Mouse (Mus musculus) lung, postnatal 0 days (tissue): ENCODE measurements around the gene Mxra7. TPM values are rescaled to one million over a fixed set of nuclear protein-coding genes. Genes with fewer than 3 reads are reported as not detected.

Source experiments
- ATAC-seq: fragments of 200-750 bp; cut with Nextera tagmentation; 2 replicates; pipeline ENCODE4 v1.8.0; 2017; ENCODE audit warnings: moderate library complexity
- DNase-seq: peaks from one replicate; pipeline ENCODE4 v3.0.0-alpha.2; 2016; ENCODE audit warnings: low spot score
- H3K27ac ChIP-seq: fragments of 300-500 bp; sonication (generic); 2 replicates; pipeline ENCODE4 v1.5.1; 2014; ENCODE audit warnings: antibody characterized with exemption, mild to moderate bottlenecking, low read length, mixed read lengths
- H3K27me3 ChIP-seq: fragments of 300-500 bp; sonication (generic); replicated peaks from 2 replicates; pipeline ENCODE4 v1.6.1; 2014; ENCODE audit warnings: low read length, mixed read lengths; ENCODE audit not compliant: insufficient read depth
- H3K36me3 ChIP-seq: fragments of 300-500 bp; sonication (generic); 2 replicates; pipeline ENCODE4 v1.6.1; 2014; ENCODE audit warnings: low read length, mixed read lengths; ENCODE audit not compliant: insufficient read depth
- H3K4me1 ChIP-seq: fragments of 300-500 bp; sonication (generic); 2 replicates; pipeline ENCODE4 v1.6.1; 2014; ENCODE audit warnings: antibody characterized with exemption, low read depth, low read length, mixed read lengths; ENCODE audit not compliant: insufficient read depth
- H3K4me2 ChIP-seq: fragments of 300-500 bp; sonication (generic); replicated peaks from 2 replicates; pipeline ENCODE4 v1.6.1; 2014; ENCODE audit warnings: low read depth, mild to moderate bottlenecking, low read length, moderate library complexity, mixed read lengths
- H3K4me3 ChIP-seq: fragments of 300-500 bp; sonication (generic); 2 replicates; pipeline ENCODE4 v1.5.1; 2014; ENCODE audit warnings: low read depth, low read length
- H3K9ac ChIP-seq: fragments of 300-500 bp; sonication (generic); replicated peaks from 2 replicates; pipeline ENCODE4 v1.6.1; 2014; ENCODE audit warnings: low read depth, mild to moderate bottlenecking
- H3K9me3 ChIP-seq: fragments of 300-500 bp; sonication (generic); 2 replicates; pipeline ENCODE4 v1.6.1; 2016; ENCODE audit warnings: low read length, mixed read lengths
- CTCF ChIP-seq: IDR thresholded peaks from 2 replicates; pipeline ENCODE4 v1.5.1; 2016; ENCODE audit warnings: antibody characterized with exemption, mild to moderate bottlenecking
- EP300 ChIP-seq: IDR thresholded peaks from 2 replicates; pipeline ENCODE4 v1.6.1; 2016; ENCODE audit warnings: antibody characterized with exemption, mild to moderate bottlenecking, control low read depth
- WGBS: fragments of 180-500 bp; shearing (Covaris S2); extraction: QIAGEN DNeasy Blood & Tissue Kit; methylation state at CpG from one replicate; pipeline ENCODE4 v1.1.7; 2014; 5-methylcytosine and 5-hydroxymethylcytosine counted together
- polyA plus RNA-seq: library from polyadenylated mRNA; unstranded; fragments of >200 nt; fragmentation: Nextera tagmentation; extraction: Ambion mirVana; gene quantifications from 2 replicates; pipeline ENCODE4 v1.2.1, GENCODE M21; 2015

Gene Mxra7
- polyA plus RNA-seq, 1 experiment from 2014 or later, result 34.6 TPM

DNA sequence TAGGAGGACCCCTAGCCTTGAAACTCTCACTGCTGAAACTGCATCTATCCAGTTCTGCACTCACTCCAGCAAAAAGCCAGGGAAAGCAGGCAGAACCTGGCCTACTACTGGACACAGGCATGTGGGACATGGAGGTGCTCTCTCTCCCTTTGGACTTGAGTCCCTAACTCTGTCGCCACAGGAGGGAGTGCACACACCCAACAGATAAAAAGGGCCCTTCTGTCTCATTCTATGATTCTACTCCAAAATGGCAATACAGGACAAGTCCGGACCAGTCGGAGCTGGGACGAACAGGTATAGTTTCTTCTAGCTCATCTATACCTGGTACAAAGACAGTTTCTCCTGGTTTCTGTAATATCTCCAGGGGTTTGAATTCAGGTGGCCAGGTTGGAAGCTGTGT is 12.9 kb upstream of the Mxra7 start:
- Histone ChIP-seq H3K27ac (no peak overlapping the region), H3K4me1 (peaks cover 13% of the 10 kb centered on the region), H3K4me2 (no peak overlapping the region), H3K9ac (no peak overlapping the region), H3K27me3 (no peaks in the 10 kb centered on the region), H3K9me3 (no peaks in the 10 kb centered on the region), H3K4me3 (no peak overlapping the region), H3K36me3 (peaks cover 23% of the 10 kb centered on the region)
- no peak for DNase-seq
- 85% methylated on average over 4 of the region's 4 CpGs for WGBS
- no peak for ATAC-seq
- TF ChIP-seq CTCF, result 0 out of 2 replicates have a peak, but pooled peaks have one; percentile 10
- no peak for TF ChIP-seq EP300

DNA sequence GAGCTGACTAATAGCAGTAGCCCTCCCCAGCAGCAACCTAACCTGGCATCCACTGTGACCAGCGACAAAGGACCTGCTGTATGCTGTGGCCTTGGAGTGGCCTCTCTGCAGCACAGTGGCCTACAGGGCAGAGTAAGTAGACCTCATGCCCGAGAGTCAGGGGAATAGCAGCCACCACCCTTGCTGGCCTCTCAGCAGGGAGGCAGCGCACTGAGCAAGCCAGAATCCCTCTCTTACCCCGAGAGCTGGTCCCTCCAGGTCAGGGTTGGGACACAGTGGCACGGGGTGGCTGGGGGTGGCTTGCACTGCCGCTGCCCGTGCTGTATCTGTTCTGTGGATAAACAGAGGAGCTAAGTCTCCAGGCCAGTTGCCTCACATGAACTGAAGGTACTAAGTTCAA is 11.8 kb upstream of the Mxra7 start:
- WGBS, result 75% methylated on average over 7 of the region's 7 CpGs
- Histone ChIP-seq H3K4me3 (no peak overlapping the region), H3K9me3 (no peaks in the 10 kb centered on the region), H3K4me2 (no peak overlapping the region), H3K4me1 (peaks cover 13% of the 10 kb centered on the region), H3K27ac (no peak overlapping the region), H3K27me3 (no peaks in the 10 kb centered on the region), H3K9ac (no peak overlapping the region), H3K36me3 (peaks cover 25% of the 10 kb centered on the region)
- ATAC-seq (no peak), DNase-seq (no peak)
- TF ChIP-seq CTCF (no peak), EP300 (no peak)

DNA sequence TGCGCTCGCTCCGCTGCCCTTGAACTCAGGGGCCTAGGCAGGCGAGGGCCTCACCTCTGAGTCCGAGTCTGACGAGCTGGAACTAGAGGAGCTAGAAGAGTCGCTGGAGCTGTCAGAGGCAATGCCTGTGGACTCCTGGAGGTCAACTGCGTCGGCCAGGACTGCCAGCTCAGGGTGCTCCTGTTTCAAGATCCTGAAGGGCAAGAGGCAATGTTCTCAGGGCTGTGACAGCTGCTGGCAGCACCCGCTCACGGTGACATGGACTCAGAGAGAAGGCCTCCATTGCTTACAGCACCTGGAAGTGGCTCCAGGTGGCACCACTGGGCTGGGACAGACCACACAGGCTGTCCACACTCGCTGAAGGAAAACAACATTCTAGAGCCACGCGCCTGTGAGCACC is 11.1 kb upstream of the Mxra7 start:
- H3K4me3 ChIP-seq, result no peak overlapping the region
- peaks cover 31% of the 10 kb centered on the region for H3K36me3 ChIP-seq
- no peak for DNase-seq
- no peak overlapping the region for H3K9ac ChIP-seq
- no peak for ATAC-seq
- no peak overlapping the region for H3K27ac ChIP-seq
- H3K4me1 ChIP-seq, result peaks cover 8% of the 10 kb centered on the region
- no peaks in the 10 kb centered on the region for H3K27me3 ChIP-seq
- no peak for TF ChIP-seq EP300
- peak; percentile 36 for TF ChIP-seq CTCF
- 79% methylated on average over 14 of the region's 14 CpGs for WGBS
- no peaks in the 10 kb centered on the region for H3K9me3 ChIP-seq
- H3K4me2 ChIP-seq, result no peak overlapping the region

DNA sequence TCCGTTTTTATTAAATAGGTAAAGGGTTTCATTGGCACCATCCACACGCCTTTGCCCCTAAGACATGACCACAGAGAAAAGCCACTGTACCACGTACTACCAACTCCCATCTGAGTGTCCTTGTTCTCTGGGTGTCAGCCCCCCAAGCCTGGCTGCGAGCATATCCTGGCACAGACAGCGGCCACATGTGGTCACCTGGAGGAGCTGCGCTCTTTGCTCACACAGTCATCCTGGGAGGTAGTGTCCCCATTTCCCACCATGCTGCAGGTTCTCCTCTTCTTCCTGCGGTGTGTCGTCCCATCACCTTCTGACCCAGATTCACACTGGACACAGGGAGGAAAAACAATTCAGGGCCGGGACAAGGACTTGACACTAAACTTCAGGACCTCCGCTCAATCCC is 9.6 kb upstream of the Mxra7 start:
- no peak for DNase-seq
- 91% methylated on average over 10 of the region's 10 CpGs for WGBS
- H3K9ac ChIP-seq, result no peak overlapping the region
- no peak overlapping the region for H3K4me3 ChIP-seq
- H3K4me2 ChIP-seq, result no peak overlapping the region
- H3K4me1 ChIP-seq, result peaks cover 8% of the 10 kb centered on the region
- TF ChIP-seq CTCF, result peak; percentile 41
- no peak for TF ChIP-seq EP300
- H3K36me3 ChIP-seq, result peaks cover 32% of the 10 kb centered on the region
- ATAC-seq, result no peak
- H3K27ac ChIP-seq, result no peak overlapping the region
- no peaks in the 10 kb centered on the region for H3K27me3 ChIP-seq
- H3K9me3 ChIP-seq, result no peaks in the 10 kb centered on the region

DNA sequence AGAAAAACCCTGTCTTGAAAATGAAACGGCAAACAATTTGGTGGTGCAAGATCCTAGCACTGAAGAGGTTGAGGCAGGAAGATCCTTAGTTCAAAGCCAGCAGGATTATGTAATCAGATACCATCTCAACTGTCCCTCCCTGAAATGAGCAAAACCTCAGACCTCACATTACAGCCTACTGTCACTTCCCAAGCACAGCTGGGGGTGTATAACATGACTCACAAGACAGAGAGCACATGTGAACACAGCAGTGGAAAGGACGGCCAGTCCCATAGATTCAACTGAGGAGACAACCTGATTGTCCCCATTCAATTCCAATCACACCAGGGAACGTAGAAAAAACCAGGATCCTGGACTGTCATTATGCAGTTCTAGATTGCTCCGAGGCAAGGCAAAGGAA is 8.4 kb upstream of the Mxra7 start:
- Histone ChIP-seq H3K4me2 (no peak overlapping the region), H3K9me3 (no peaks in the 10 kb centered on the region), H3K27ac (no peak overlapping the region), H3K36me3 (peaks cover 32% of the 10 kb centered on the region), H3K27me3 (no peaks in the 10 kb centered on the region), H3K4me3 (no peak overlapping the region), H3K4me1 (peaks cover 3% of the 10 kb centered on the region; the same call in 1 of the 2 replicates), H3K9ac (no peak overlapping the region)
- WGBS, result 79% methylated on average over 4 of the region's 4 CpGs
- TF ChIP-seq CTCF, result no peak
- TF ChIP-seq EP300, result no peak
- DNase-seq (no peak), ATAC-seq (no peak)

DNA sequence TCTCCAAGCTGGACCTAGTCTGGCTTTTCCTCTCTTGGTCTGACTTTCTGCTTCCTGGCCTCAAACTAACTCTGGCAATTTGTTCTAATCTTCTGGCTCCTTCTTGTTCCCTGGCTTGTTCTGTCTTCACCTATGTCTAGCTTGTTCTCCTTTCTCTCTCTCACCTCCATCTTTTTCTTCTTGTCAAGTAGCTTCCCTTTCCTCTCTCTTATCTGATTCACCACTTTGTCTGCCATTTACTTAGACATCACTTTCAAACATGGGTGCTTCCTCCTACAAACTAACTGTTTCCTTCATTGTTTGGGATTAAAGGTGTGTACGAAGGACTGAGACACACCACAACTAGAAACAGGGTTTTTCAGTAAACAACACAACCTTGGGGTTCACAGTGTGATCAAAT is 7.1 kb upstream of the Mxra7 start:
- H3K36me3 ChIP-seq, result peaks cover 21% of the 10 kb centered on the region
- no peak overlapping the region for H3K27ac ChIP-seq
- H3K9me3 ChIP-seq, result no peaks in the 10 kb centered on the region
- no peak for TF ChIP-seq CTCF
- no peak for TF ChIP-seq EP300
- no peak overlapping the region for H3K4me2 ChIP-seq
- H3K4me1 ChIP-seq, result no peaks in the 10 kb centered on the region; the same call in 1 of the 2 replicates
- no peaks in the 10 kb centered on the region for H3K27me3 ChIP-seq
- no peak overlapping the region for H3K9ac ChIP-seq
- no peak for DNase-seq
- no peak for ATAC-seq
- WGBS, result 89% methylated on average over 1 of the region's 1 CpGs
- H3K4me3 ChIP-seq, result no peak overlapping the region

DNA sequence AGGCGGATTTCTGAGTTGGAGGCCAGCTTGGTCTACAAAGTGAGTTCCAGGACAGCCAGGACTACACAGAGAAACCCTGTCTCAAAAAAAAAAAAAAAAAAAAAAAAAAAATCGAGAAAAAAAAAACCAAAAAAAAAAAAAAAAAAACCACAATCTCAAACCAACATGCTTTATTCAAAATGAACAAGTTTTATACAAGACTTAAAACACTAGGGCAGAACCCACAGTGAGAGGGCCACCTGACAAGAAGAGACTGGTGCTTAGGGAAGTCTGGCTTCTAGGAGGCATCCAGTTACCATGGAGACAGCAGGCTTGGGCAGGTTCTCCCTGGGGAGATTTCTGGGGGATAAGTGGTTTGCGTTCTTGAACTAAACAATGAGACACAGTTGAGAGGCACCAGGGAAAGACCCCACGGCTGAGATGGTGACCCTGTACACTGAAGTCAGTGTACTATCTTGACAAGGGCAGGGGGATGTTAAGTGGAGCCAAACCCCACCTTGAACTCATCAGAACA is 4.4 kb upstream of the Mxra7 start:
- Histone ChIP-seq H3K36me3 (peaks cover 12% of the 10 kb centered on the region), H3K4me1 (no peaks in the 10 kb centered on the region; the same call in 1 of the 2 replicates), H3K4me2 (no peak overlapping the region), H3K4me3 (no peak overlapping the region), H3K9ac (no peak overlapping the region), H3K27me3 (no peaks in the 10 kb centered on the region), H3K27ac (no peak overlapping the region), H3K9me3 (no peaks in the 10 kb centered on the region)
- WGBS, result 39% methylated on average over 4 of the region's 4 CpGs
- TF ChIP-seq EP300 (no peak), CTCF (no peak)
- DNase-seq (no peak), ATAC-seq (no peak)
